Mouse (Mus musculus) midbrain, postnatal 0 days (tissue): ENCODE results near the gene Tet3. TPM values are rescaled to one million over a fixed set of nuclear protein-coding genes. Genes with fewer than 3 reads are reported as not detected.

Source experiments
- ATAC-seq: fragments of 200-750 bp; cut with Nextera tagmentation; 2 replicates; pipeline ENCODE4 v1.8.0; 2017; ENCODE audit warnings: moderate number of reproducible peaks, mild to moderate bottlenecking, moderate TSS enrichment, moderate library complexity; ENCODE audit not compliant: low FRiP score
- DNase-seq: peaks from one replicate; pipeline ENCODE4 v3.0.0-alpha.2; 2015; ENCODE audit warnings: low spot score
- H3K27ac ChIP-seq: fragments of 300-500 bp; sonication (generic); 2 replicates; pipeline ENCODE4 v1.5.1; 2014; ENCODE audit warnings: low read depth, mild to moderate bottlenecking, low read length, mixed read lengths
- H3K27me3 ChIP-seq: fragments of 300-500 bp; sonication (generic); 2 replicates; pipeline ENCODE4 v1.6.1; 2014; ENCODE audit warnings: low read length, control low read depth, mixed read lengths; ENCODE audit not compliant: insufficient read depth
- H3K36me3 ChIP-seq: fragments of 300-500 bp; sonication (generic); 2 replicates; pipeline ENCODE4 v1.6.1; 2014; ENCODE audit warnings: low read length, control low read depth, mixed read lengths; ENCODE audit not compliant: insufficient read depth
- H3K4me1 ChIP-seq: fragments of 300-500 bp; sonication (generic); 2 replicates; pipeline ENCODE4 v1.6.1; 2014; ENCODE audit warnings: mild to moderate bottlenecking, control low read depth, antibody characterized with exemption, low read length, mixed read lengths; ENCODE audit not compliant: insufficient read depth
- H3K4me2 ChIP-seq: fragments of 300-500 bp; sonication (generic); 2 replicates; pipeline ENCODE4 v1.6.1; 2014; ENCODE audit warnings: low read depth, mild to moderate bottlenecking, low read length, mixed read lengths; ENCODE audit not compliant: poor library complexity, severe bottlenecking
- H3K4me3 ChIP-seq: fragments of 300-500 bp; sonication (generic); 2 replicates; pipeline ENCODE4 v1.5.1; 2014; ENCODE audit warnings: low read depth, mild to moderate bottlenecking, low read length, moderate library complexity
- H3K9ac ChIP-seq: fragments of 300-500 bp; sonication (generic); replicated peaks from 2 replicates; pipeline ENCODE4 v1.6.1; 2014; ENCODE audit warnings: mild to moderate bottlenecking, low read length, moderate library complexity, mixed read lengths; ENCODE audit not compliant: poor library complexity, severe bottlenecking
- H3K9me3 ChIP-seq: fragments of 300-500 bp; sonication (generic); 2 replicates; pipeline ENCODE4 v1.6.1; 2016; ENCODE audit warnings: low read length, control low read depth
- CTCF ChIP-seq: IDR thresholded peaks from 2 replicates; pipeline ENCODE4 v1.5.1; 2016; ENCODE audit warnings: antibody characterized with exemption, mild to moderate bottlenecking
- WGBS: fragments of 180-500 bp; shearing (Covaris S2); extraction: QIAGEN DNeasy Blood & Tissue Kit; methylation state at CpG from one replicate; pipeline ENCODE4 v1.1.7; 2014; 5-methylcytosine and 5-hydroxymethylcytosine counted together
- polyA plus RNA-seq: library from polyadenylated mRNA; unstranded; fragments of >200 nt; fragmentation: Nextera tagmentation; extraction: Ambion mirVana; gene quantifications from 2 replicates; pipeline ENCODE4 v1.2.1, GENCODE M21; 2015
- total RNA-seq: library from RNA; depleted of rRNA; stranded (reverse); fragments of >200 nt; gene quantifications from 2 replicates; pipeline ENCODE4 v1.2.3, GENCODE M21; 2014

Tet3 gene
- total and polyA plus RNA-seq, 2 experiments from 2014 or later, result 32.0 to 48.5 TPM

DNA sequence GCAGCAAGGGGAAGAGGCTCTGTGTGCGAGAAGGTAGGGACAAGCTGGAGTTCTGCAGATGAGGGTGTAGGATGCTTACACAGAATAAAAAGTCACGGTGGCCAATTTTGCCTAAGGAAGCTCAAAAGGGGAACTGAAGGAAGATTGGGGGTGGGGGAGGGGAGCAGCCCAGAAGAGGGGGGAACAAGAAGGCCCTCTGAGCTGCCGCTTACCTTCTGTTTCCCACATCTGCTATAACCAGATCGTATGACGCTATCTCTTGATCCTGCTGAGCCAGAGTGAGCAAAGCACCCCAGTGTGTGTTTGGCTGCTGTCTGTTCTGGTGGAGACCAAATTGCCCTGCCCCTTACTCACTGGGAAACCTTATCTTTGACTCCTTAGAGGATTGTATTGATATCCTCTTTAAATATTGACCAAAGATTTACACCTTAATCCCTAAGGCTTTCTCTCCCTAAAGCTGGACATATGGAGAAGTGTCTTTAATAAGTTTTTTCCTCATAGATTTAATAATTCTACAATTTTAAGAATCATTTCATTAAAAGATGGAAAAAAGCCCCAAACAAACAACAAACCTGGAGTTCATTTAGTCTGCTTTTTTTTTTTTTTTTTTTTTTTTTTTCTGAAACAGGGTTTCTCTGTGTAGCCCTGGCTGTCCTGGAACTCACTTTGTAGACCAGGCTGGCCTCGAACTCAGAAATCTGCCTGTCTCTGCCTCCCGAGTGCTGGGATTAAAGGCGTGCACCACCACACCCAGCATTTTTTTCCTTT, 135.0 kb downstream of the Tet3 start:
- 75% methylated on average over 8 of the region's 8 CpGs for WGBS
- H3K9me3 ChIP-seq, result no peaks in the 10 kb centered on the region
- DNase-seq (no peak), ATAC-seq (no peak)
- H3K9ac ChIP-seq, result no peak overlapping the region
- no peak overlapping the region for H3K4me3 ChIP-seq
- H3K27ac ChIP-seq, result no peak overlapping the region
- H3K4me1 ChIP-seq, result peaks cover 4% of the 10 kb centered on the region; the same call in 1 of the 2 replicates
- H3K27me3 ChIP-seq, result no peaks in the 10 kb centered on the region
- no peak for TF ChIP-seq CTCF
- H3K36me3 ChIP-seq, result no peaks in the 10 kb centered on the region
- no peak overlapping the region for H3K4me2 ChIP-seq

GRCm38 (mm10) chr6:83322794-83323193, 136.1 kb downstream of the Tet3 start:
- H3K27ac ChIP-seq, result no peak overlapping the region
- 52% methylated on average over 2 of the region's 2 CpGs for WGBS
- no peak for TF ChIP-seq CTCF
- no peak for ATAC-seq
- H3K9ac ChIP-seq, result no peak overlapping the region
- no peak overlapping the region for H3K4me2 ChIP-seq
- no peaks in the 10 kb centered on the region for H3K36me3 ChIP-seq
- H3K4me1 ChIP-seq, result peaks cover 4% of the 10 kb centered on the region; the same call in 1 of the 2 replicates
- H3K4me3 ChIP-seq, result no peak overlapping the region
- no peaks in the 10 kb centered on the region for H3K27me3 ChIP-seq
- no peak for DNase-seq
- H3K9me3 ChIP-seq, result no peaks in the 10 kb centered on the region

GRCm38 (mm10) chr6:83321927-83322326, 137.0 kb downstream of the Tet3 start:
- H3K9me3 ChIP-seq, result no peaks in the 10 kb centered on the region
- H3K9ac ChIP-seq, result no peak overlapping the region
- no peak overlapping the region for H3K4me3 ChIP-seq
- no peak for DNase-seq
- WGBS, result 73% methylated on average over 1 of the region's 1 CpGs
- H3K4me2 ChIP-seq, result no peak overlapping the region
- H3K27me3 ChIP-seq, result no peaks in the 10 kb centered on the region
- no peak for TF ChIP-seq CTCF
- ATAC-seq, result no peak
- H3K4me1 ChIP-seq, result peaks cover 2% of the 10 kb centered on the region; the same call in 1 of the 2 replicates
- H3K36me3 ChIP-seq, result no peaks in the 10 kb centered on the region
- no peak overlapping the region for H3K27ac ChIP-seq

GRCm38 (mm10) chr6:83317108-83317741, 141.7 kb downstream of the Tet3 start:
- H3K27ac ChIP-seq, result peak overlapping the region; percentile 71
- peak overlapping the region; percentile 59 for H3K4me2 ChIP-seq
- no peaks in the 10 kb centered on the region for H3K9me3 ChIP-seq
- H3K27me3 ChIP-seq, result no peaks in the 10 kb centered on the region
- peak; percentile 76 for TF ChIP-seq CTCF
- ATAC-seq (peak; percentile 99), DNase-seq (peak; percentile 96)
- peaks cover 6% of the 10 kb centered on the region; the same call in 1 of the 2 replicates for H3K36me3 ChIP-seq
- peak overlapping the region; percentile 87 for H3K4me3 ChIP-seq
- WGBS, result under 1% methylated on average over 52 of the region's 52 CpGs
- peaks cover 3% of the 10 kb centered on the region; the same call in 1 of the 2 replicates for H3K4me1 ChIP-seq
- H3K9ac ChIP-seq, result peak overlapping the region; percentile 77

DNA sequence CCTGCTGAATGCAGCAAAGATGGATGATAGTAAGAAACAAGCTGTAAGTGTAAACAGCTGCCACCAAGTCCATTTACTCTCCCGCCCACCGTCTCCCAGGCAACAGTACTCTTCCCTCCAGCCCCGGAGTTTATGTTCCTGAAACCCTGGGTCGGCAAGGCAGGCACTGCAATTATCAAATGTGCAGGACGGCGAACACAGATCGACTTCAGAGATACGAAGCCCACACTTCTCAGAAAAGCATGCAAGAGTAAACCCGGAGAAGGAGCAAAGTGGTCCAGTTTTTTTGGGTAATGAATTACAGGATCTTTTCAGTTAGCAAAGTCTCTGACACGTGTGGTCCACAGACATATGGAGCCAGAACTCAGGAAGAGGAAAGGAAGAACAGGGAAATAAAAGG, 142.9 kb downstream of the Tet3 start:
- H3K27ac ChIP-seq, result no peak overlapping the region
- no peak for TF ChIP-seq CTCF
- ATAC-seq (no peak), DNase-seq (peak; percentile 42)
- 6% methylated on average over 10 of the region's 10 CpGs for WGBS
- no peaks in the 10 kb centered on the region for H3K9me3 ChIP-seq
- H3K4me2 ChIP-seq, result peak overlapping the region; percentile 59
- H3K27me3 ChIP-seq, result no peaks in the 10 kb centered on the region
- H3K4me1 ChIP-seq, result peaks cover 3% of the 10 kb centered on the region; the same call in 1 of the 2 replicates
- H3K4me3 ChIP-seq, result peak overlapping the region; percentile 87; the same call in 1 of the 2 replicates
- peaks cover 16% of the 10 kb centered on the region; the same call in 1 of the 2 replicates for H3K36me3 ChIP-seq
- H3K9ac ChIP-seq, result 0 out of 2 replicates have a peak overlapping the region, but pooled peaks have one; percentile 19

- Histone ChIP-seq H3K27ac (no peak overlapping the region), H3K9me3 (no peaks in the 10 kb centered on the region), H3K27me3 (no peaks in the 10 kb centered on the region), H3K36me3 (peaks cover 22% of the 10 kb centered on the region; the same call in 1 of the 2 replicates), H3K9ac (no peak overlapping the region), H3K4me3 (no peak overlapping the region), H3K4me2 (no peak overlapping the region), H3K4me1 (peaks cover 3% of the 10 kb centered on the region; the same call in 1 of the 2 replicates)
- TF ChIP-seq CTCF, result no peak
- no peak for ATAC-seq
- DNase-seq, result no peak
These were observed 143.6 kb downstream of the Tet3 start for GRCm38 (mm10) chr6:83315293-83315692.
